Mouse (Mus musculus) forebrain, embryonic 11.5 days (tissue): Measurements from ENCODE around the gene Tead4. TPM values are rescaled to one million over a fixed set of nuclear protein-coding genes. Genes with fewer than 3 reads are reported as not detected.

Source experiments
- ATAC-seq: fragments of 200-750 bp; cut with Nextera tagmentation; replicated peaks from 2 replicates; pipeline ENCODE4 v1.8.0; 2017; ENCODE audit warnings: moderate TSS enrichment; ENCODE audit not compliant: low FRiP score
- DNase-seq: peaks from one replicate; pipeline ENCODE4 v3.0.0-alpha.2; 2017; ENCODE audit warnings: low spot score
- H3K27ac ChIP-seq: fragments of 300-500 bp; sonication (generic); 2 replicates; pipeline ENCODE4 v1.5.1; 2014; ENCODE audit warnings: low read depth, low read length
- H3K27me3 ChIP-seq: fragments of 300-500 bp; sonication (generic); 2 replicates; pipeline ENCODE4 v1.6.1; 2014; ENCODE audit warnings: mild to moderate bottlenecking, low read length, mixed read lengths; ENCODE audit not compliant: control insufficient read depth, insufficient read depth
- H3K36me3 ChIP-seq: fragments of 300-500 bp; sonication (generic); 2 replicates; pipeline ENCODE4 v1.6.1; 2014; ENCODE audit warnings: mild to moderate bottlenecking, low read length, moderate library complexity, mixed read lengths; ENCODE audit not compliant: control insufficient read depth, insufficient read depth
- H3K4me1 ChIP-seq: fragments of 300-500 bp; sonication (generic); replicated peaks from 2 replicates; pipeline ENCODE4 v1.6.1; 2014; ENCODE audit warnings: low read length, mixed read lengths; ENCODE audit not compliant: control insufficient read depth, insufficient read depth
- H3K4me2 ChIP-seq: fragments of 300-500 bp; sonication (generic); 2 replicates; pipeline ENCODE4 v1.6.1; 2014; ENCODE audit warnings: low read depth, mild to moderate bottlenecking, low read length, moderate library complexity, mixed read lengths; ENCODE audit not compliant: severe bottlenecking
- H3K4me3 ChIP-seq: fragments of 300-500 bp; sonication (generic); 2 replicates; pipeline ENCODE4 v1.5.1; 2014; ENCODE audit warnings: low read depth, low read length
- H3K9ac ChIP-seq: fragments of 300-500 bp; sonication (generic); 2 replicates; pipeline ENCODE4 v1.6.1; 2014; ENCODE audit warnings: low read length
- H3K9me3 ChIP-seq: fragments of 300-500 bp; sonication (generic); 2 replicates; pipeline ENCODE4 v1.6.1; 2016; ENCODE audit warnings: low read length, mixed read lengths; ENCODE audit not compliant: control insufficient read depth
- WGBS: fragments of 180-500 bp; shearing (Covaris S2); extraction: QIAGEN DNeasy Blood & Tissue Kit; methylation state at CpG from one replicate; pipeline ENCODE4 v1.1.7; 2014; 5-methylcytosine and 5-hydroxymethylcytosine counted together
- polyA plus RNA-seq: library from polyadenylated mRNA; unstranded; fragments of >200 nt; fragmentation: Nextera tagmentation; extraction: Ambion mirVana; gene quantifications from 2 replicates; pipeline ENCODE4 v1.2.1, GENCODE M21; 2014

Tead4 gene
- polyA plus RNA-seq, 1 experiment from 2014 or later: 1.1 TPM

DNA sequence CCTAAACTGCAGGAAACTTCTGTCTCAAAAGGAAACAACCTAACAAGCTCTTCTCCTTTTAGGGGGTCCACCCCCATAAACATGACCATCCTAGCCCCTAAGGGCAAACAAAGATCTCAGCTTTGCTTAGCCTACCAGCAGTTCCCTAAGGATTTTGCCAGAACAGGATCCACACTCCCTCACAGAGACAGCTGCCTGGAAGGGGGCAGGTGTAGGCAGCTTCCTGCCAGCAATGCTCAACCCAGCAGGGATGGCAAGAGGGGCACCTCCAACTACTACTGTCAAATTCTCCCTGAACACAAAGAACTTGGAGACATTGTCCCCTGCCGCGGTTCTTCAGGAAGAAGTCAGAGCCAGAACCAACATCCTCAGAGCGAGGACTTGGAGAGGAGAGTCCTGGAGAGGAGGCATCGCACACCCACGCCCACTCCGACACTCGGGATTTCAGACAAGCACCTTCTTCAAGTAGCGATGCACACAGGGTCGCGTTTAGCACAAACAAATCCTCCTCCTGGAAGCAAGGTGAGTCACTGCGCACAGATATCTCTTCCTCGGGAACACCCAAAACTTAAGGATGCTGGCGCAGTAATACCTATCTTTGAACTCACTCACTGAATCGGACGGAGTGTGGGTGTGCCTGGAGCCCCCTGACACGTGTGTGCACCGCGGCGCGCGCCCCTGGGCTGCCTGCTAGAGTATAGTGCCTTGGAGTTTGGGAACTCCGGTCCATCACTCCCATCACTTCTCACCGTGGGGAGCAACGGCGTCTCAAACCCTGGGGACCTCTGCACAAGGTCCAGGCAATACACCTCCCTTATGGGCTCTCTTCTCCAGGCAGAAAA, 1.1 kb downstream of the Tead4 start:
- peak; percentile 29; the same call in 1 of the 2 replicates for ATAC-seq
- H3K9ac ChIP-seq: peak overlapping the region; percentile 55
- H3K9me3 ChIP-seq: peaks cover 5% of the 10 kb centered on the region; the same call in 1 of the 2 replicates
- WGBS: under 1% methylated on average over 25 of the region's 25 CpGs
- no peaks in the 10 kb centered on the region for H3K36me3 ChIP-seq
- H3K27ac ChIP-seq: no peak overlapping the region
- peak overlapping the region; percentile 99 for H3K4me2 ChIP-seq
- peak; percentile 45 for DNase-seq
- H3K4me3 ChIP-seq: peak overlapping the region; percentile 52
- peaks cover 34% of the 10 kb centered on the region for H3K27me3 ChIP-seq
- 0 out of 2 replicates have a peak, but pooled peaks cover 5% of the 10 kb centered on the region for H3K4me1 ChIP-seq

DNA sequence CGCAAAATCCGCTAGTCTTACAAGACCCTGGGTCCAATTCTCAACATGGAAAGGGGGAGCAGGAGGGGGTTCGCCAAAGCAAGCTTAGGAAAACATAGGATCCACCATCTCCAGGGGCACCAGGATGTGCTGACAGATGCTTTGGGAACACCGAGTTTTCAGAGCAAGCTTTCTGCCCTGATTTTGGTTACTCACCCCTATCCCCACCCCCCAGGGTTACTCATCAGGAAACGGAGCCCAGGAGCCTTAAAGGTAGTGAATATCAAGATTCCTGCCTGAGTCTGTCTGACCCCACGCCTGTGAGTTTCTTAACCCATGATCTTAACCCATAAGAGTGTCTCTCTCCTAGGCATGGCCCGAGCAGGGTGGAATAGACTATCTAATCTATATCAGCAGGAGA, 2.4 kb downstream of the Tead4 start:
- Histone ChIP-seq H3K36me3 (no peaks in the 10 kb centered on the region), H3K27ac (no peak overlapping the region), H3K4me2 (no peak overlapping the region), H3K27me3 (peaks cover 34% of the 10 kb centered on the region), H3K9me3 (peaks cover 5% of the 10 kb centered on the region; the same call in 1 of the 2 replicates), H3K4me3 (no peak overlapping the region), H3K9ac (no peak overlapping the region), H3K4me1 (0 out of 2 replicates have a peak, but pooled peaks cover 5% of the 10 kb centered on the region)
- 48% methylated on average over 7 of the region's 7 CpGs for WGBS
- DNase-seq (peak; percentile 41), ATAC-seq (no peak)

DNA sequence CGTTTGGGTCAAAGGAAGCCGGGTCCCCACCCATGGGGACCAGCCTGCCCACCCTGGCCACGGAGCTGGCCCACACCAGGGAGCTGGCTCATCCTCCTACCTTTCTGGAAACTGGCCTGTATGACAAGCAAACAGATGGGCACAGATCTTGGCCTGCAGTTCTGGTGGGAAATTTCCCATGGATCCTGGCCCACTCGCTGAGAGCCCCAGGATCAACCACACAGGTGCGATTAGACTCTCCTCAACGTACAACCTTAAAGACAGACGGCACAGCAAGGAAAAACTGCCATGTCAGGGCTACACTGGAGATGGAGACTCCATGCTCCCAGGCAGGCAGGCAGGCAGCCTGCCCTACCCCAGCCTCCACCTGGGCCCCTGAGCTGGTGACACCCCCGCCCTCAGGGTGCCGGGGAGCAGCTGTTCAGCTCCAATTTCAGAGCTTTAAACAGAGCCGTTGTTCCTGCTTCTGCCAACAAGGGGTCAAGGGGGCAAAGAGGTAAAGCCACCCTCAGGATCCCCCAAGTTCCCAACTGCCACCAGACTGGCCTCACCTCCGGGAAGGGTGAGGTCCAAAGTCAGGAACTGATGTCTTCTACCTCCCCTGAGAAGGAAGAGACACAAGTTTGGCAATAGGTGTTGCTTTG, 3.8 kb downstream of the Tead4 start:
- DNase-seq (peak; percentile 49), ATAC-seq (no peak)
- H3K9me3 ChIP-seq: no peaks in the 10 kb centered on the region; the same call in 1 of the 2 replicates
- peaks cover 28% of the 10 kb centered on the region for H3K27me3 ChIP-seq
- no peak overlapping the region for H3K4me2 ChIP-seq
- no peak overlapping the region for H3K27ac ChIP-seq
- 40% methylated on average over 11 of the region's 11 CpGs for WGBS
- H3K9ac ChIP-seq: no peak overlapping the region
- H3K36me3 ChIP-seq: no peaks in the 10 kb centered on the region
- H3K4me3 ChIP-seq: no peak overlapping the region
- H3K4me1 ChIP-seq: 0 out of 2 replicates have a peak, but pooled peaks cover 5% of the 10 kb centered on the region

DNA sequence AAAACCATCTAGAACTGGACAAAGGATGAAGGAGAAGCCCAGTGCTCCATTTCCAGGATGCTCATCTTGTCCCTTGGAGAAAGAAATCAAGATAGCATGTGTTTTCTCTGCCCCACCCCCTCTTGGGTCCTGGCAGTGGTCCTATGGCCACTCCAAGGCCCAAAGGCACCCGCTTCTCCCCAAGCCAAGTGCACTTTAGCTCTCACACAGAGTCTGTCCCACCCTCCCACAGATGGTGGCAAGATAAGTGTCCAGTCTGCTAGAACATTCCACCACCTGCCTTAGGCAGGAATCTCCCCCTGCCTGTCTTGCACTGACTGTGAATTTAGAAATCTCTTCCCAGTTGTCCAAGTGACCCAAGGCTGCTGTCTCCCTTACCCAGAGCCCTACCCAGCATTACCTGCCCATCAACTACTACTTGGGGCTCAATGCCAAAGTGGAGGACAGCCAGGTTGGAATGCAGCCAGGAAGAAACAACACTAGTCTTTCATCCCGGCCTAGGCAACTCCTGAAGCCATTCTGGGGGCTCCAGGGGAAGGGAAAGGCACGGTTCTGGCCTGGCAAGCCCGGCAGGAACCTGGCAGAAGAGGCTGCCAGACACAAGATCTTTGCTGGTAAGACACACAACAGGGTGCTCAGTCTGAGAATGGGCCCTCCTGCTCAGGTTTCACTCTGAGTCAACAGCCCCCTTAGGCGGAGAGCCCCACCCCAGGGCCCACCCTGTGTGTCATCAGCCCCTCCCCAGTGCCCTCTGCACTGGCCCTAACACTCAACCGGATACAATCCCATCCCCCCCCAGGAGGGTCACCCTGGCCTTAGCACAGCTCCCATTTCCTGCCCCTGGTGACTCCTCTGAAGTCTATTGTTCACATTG, 4.5 kb downstream of the Tead4 start:
- H3K27ac ChIP-seq: no peak overlapping the region
- ATAC-seq (no peak), DNase-seq (no peak)

DNA sequence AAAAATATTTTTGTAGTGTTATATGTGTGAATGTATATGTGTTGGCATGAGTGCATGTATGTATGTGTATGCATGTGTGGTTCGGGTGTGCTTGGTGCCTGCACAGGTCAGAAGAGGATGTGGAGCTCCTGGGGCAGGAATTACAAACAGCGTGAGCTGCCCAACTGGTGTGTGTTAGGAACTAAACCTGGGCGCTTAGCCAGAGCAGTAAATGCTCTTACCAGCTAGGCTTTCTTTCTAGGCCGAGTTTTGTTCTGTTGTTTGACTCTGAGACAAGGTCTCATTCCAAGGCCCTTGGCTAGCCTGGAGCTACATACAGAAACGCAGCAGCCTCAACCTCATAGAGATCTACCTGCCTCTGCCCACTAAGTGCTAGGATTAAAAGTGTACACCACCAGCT, 9.3 kb downstream of the Tead4 start:
- Histone ChIP-seq H3K4me3 (no peak overlapping the region), H3K9ac (no peak overlapping the region), H3K27ac (no peak overlapping the region), H3K4me1 (no peaks in the 10 kb centered on the region), H3K4me2 (no peak overlapping the region), H3K27me3 (no peaks in the 10 kb centered on the region), H3K9me3 (no peaks in the 10 kb centered on the region), H3K36me3 (no peaks in the 10 kb centered on the region)
- no peak for ATAC-seq
- DNase-seq: no peak
- WGBS: 89% methylated on average over 5 of the region's 5 CpGs

More for the DNA sequence above, 4.5 kb downstream of the Tead4 start:
- no peak overlapping the region for H3K4me2 ChIP-seq
- 60% methylated on average over 6 of the region's 6 CpGs for WGBS
- no peaks in the 10 kb centered on the region for H3K36me3 ChIP-seq
- H3K9ac ChIP-seq: no peak overlapping the region
- no peaks in the 10 kb centered on the region for H3K9me3 ChIP-seq
- peaks cover 21% of the 10 kb centered on the region for H3K27me3 ChIP-seq
- no peak overlapping the region for H3K4me3 ChIP-seq
- 0 out of 2 replicates have a peak, but pooled peaks cover 5% of the 10 kb centered on the region for H3K4me1 ChIP-seq

DNA sequence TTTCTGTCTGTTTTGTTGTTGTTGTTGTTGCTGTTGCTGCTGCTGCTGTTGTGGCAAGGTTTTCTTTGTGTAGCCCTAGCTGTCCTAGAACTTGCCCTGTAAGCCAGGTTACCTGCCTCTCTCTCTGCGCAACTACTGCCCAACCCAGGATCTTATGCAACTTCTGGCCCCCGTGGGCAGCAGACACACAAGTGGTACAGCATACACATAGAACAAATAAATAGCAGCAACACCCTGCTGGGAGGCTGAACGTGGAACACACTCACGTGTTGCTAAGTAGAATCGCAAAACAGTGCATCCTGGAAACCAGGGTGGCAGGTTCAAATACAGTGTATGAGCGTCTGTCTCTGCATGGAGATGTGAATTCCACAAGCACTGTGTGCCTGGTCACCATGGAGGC, 11.9 kb downstream of the Tead4 start:
- no peaks in the 10 kb centered on the region for H3K36me3 ChIP-seq
- no peak overlapping the region for H3K4me2 ChIP-seq
- WGBS: 86% methylated on average over 6 of the region's 6 CpGs
- peak; percentile 41 for DNase-seq
- peaks cover 3% of the 10 kb centered on the region; the same call in 1 of the 2 replicates for H3K4me1 ChIP-seq
- no peaks in the 10 kb centered on the region for H3K9me3 ChIP-seq
- H3K4me3 ChIP-seq: no peak overlapping the region
- no peak overlapping the region for H3K9ac ChIP-seq
- H3K27me3 ChIP-seq: no peaks in the 10 kb centered on the region
- no peak overlapping the region for H3K27ac ChIP-seq
- no peak for ATAC-seq

DNA sequence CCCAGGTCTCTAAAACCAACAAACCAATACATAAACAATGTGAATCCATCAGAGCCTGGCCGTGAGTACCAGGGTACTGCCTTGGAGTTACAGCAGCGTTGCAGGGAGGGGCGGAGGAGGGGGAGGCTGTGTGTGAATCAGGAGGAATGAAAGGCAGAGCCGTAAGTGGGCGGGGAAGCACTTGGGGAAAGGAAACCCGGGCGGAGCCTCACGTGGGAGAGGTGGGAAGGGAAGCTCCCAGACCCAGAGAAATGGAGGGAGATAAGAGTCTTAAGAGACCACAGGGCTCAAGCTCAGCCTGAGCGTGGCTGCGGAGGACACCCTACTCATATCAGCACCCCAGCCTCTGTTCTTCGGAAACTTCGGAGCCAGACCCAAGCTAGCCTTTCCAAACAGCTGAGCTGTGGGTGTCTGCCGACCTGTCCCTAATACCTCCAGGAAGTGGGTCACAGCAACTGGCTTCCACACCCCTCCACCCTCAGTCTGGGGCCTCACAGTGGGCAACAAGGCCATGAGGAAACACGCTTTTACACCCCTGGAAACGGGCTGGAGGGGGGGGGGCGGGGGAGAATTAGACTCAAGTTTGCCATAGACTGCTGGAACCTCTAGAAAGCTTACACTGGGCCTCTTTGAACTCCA, 14.7 kb downstream of the Tead4 start:
- peak overlapping the region; percentile 5; the same call in 1 of the 2 replicates for H3K4me3 ChIP-seq
- peaks cover 6% of the 10 kb centered on the region; the same call in 1 of the 2 replicates for H3K4me1 ChIP-seq
- no peaks in the 10 kb centered on the region for H3K9me3 ChIP-seq
- H3K4me2 ChIP-seq: peak overlapping the region; percentile 42; the same call in 1 of the 2 replicates
- H3K27me3 ChIP-seq: no peaks in the 10 kb centered on the region
- H3K9ac ChIP-seq: peak overlapping the region; percentile 2
- DNase-seq (peak; percentile 78), ATAC-seq (peak; percentile 68)
- no peaks in the 10 kb centered on the region for H3K36me3 ChIP-seq
- H3K27ac ChIP-seq: no peak overlapping the region
- WGBS: 14% methylated on average over 16 of the region's 16 CpGs

DNA sequence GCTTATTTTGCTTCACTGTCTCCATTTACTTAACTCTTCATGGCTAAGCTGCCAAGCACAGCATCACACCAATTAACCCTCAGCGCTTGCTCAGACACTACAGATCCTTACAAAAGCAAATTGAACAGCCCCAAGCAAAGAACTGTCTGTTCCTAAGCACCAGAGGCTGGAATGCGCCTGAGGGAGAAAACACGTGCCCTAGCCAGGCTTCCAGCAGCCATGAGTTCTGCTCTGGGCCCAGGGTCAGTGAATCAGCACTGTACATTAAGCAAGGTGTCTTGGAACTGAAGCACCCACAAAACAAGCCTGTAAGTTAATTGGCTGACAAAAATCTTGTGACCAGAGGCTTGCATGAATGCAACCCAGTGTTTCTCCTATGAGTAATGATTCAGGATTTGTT, 18.5 kb downstream of the Tead4 start:
- ATAC-seq: peak; percentile 82
- H3K9me3 ChIP-seq: no peaks in the 10 kb centered on the region
- no peak overlapping the region for H3K27ac ChIP-seq
- no peak overlapping the region for H3K9ac ChIP-seq
- DNase-seq: peak; percentile 86
- no peaks in the 10 kb centered on the region for H3K36me3 ChIP-seq
- 14% methylated on average over 3 of the region's 3 CpGs for WGBS
- H3K27me3 ChIP-seq: no peaks in the 10 kb centered on the region
- H3K4me1 ChIP-seq: peaks cover 6% of the 10 kb centered on the region; the same call in 1 of the 2 replicates
- no peak overlapping the region for H3K4me3 ChIP-seq
- H3K4me2 ChIP-seq: no peak overlapping the region
